Mouse (Mus musculus) heart, adult 2 months (tissue): ENCODE results near the gene Bcas3. TPM values are rescaled to one million over a fixed set of nuclear protein-coding genes. Genes with fewer than 3 reads are reported as not detected.

Experiments used
- DNase-seq, 2 experiments: peaks; one replicate each; pipeline ENCODE4 v3.0.0; 2021
- H3K27ac ChIP-seq: fragments of 200-600 bp; 2 replicates; pipeline ENCODE4 v1.8.1; 2022
- H3K27me3 ChIP-seq: fragments of 200-500 bp; 2 replicates; pipeline ENCODE4 v1.6.1; 2012; ENCODE audit warnings: mild to moderate bottlenecking, low read length, inconsistent platforms, mixed read lengths; ENCODE audit not compliant: control insufficient read depth, insufficient read depth
- H3K36me3 ChIP-seq: fragments of 200-500 bp; 2 replicates; pipeline ENCODE4 v1.6.1; 2012; ENCODE audit warnings: low read length, inconsistent platforms; ENCODE audit not compliant: control insufficient read depth, insufficient read depth
- H3K4me1 ChIP-seq: fragments of 200-500 bp; 2 replicates; pipeline ENCODE4 v1.6.1; 2011; ENCODE audit warnings: low read length; ENCODE audit not compliant: control insufficient read depth, insufficient read depth
- H3K4me3 ChIP-seq: fragments of 200-600 bp; 2 replicates; pipeline ENCODE4 v1.8.1; 2022
- H3K79me2 ChIP-seq: fragments of 200-500 bp; replicated peaks from 2 replicates; pipeline ENCODE4 v1.6.1; 2012; ENCODE audit warnings: mild to moderate bottlenecking, inconsistent platforms, low read length, moderate library complexity, mixed read lengths; ENCODE audit not compliant: control insufficient read depth, insufficient read depth
- H3K9ac ChIP-seq: fragments of 200-500 bp; 2 replicates; pipeline ENCODE4 v1.6.1; 2012; ENCODE audit warnings: low read depth, mild to moderate bottlenecking, control low read depth, inconsistent platforms, low read length, mixed read lengths
- CTCF ChIP-seq: fragments of 200-600 bp; IDR thresholded peaks from 2 replicates; pipeline ENCODE4 v1.8.1; 2022; ENCODE audit warnings: antibody characterized with exemption, mild to moderate bottlenecking, moderate library complexity
- EP300 ChIP-seq: fragments of 200-500 bp; IDR thresholded peaks from 2 replicates; pipeline ENCODE4 v1.6.1; 2011; ENCODE audit warnings: low read depth, low read length, control low read depth; ENCODE audit not compliant: insufficient read depth
- POLR2A ChIP-seq: fragments of 200-500 bp; IDR thresholded peaks from 2 replicates; pipeline ENCODE4 v1.6.1; 2011; ENCODE audit warnings: mild to moderate bottlenecking, low read depth, low read length, control low read depth; ENCODE audit not compliant: insufficient read depth
- WGBS: fragments of 180-500 bp; shearing (Covaris S2); methylation state at CpG from one replicate; pipeline ENCODE4 v1.1.7; 2018; 5-methylcytosine and 5-hydroxymethylcytosine counted together
- intact Hi-C: fragments of 180-260 bp; cut with DNase I; formaldehyde crosslinking; loops from one replicate; pipeline ENCODE4 v1.15.1; 2025
- polyA plus RNA-seq: library from polyadenylated mRNA; depleted of rRNA; stranded (reverse); fragments of >200 nt; gene quantifications from 2 replicates; pipeline ENCODE4 v1.2.3, GENCODE M21; 2012
- total RNA-seq, 2 experiments: library from RNA; stranded (reverse); gene quantifications; 2 replicates each; pipeline ENCODE4 v1.2.3; 2021

Gene Bcas3
- total and polyA plus RNA-seq, 3 experiments: 26.6 to 40.4 (median 36.0) TPM

DNA sequence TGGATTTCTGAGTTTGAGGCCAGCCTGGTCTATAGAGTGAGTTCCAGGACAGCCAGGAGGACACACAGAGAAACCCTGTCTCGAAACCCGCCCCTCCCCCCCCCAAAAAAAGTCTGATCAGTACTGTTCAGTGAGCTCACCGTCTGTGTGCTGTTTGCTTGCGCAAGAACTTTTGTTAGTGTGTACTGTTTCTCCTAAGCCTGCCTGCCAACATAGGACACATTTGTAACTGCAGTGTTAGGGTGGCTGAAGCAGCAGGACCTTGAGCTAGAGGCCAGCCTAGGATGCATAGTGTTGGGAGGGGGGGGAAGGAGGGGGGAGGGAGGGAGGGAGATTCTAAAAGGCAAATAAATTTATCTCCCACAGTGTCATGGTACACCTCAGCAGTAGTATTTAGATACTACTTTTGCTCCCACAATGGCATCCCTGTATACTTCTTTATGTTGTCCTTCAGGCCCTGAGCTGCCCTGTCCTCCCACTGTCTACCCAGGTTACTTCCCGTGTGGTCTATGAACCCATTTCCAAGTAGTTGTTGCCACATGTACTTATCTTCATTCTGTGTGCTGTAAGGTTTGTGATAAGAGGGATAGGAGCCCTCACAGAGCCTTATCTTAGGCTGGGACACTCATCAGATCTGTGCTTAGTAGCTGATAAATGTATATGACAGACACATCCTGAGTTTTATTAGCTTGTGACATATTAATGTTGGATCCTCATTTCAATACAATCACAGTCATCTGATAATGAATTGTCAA, 176.7 kb downstream of the Bcas3 start:
- H3K79me2 ChIP-seq: no peaks in the 10 kb centered on the region
- H3K9ac ChIP-seq: no peak overlapping the region
- H3K4me3 ChIP-seq: no peak overlapping the region
- DNase-seq: no peak
- H3K27me3 ChIP-seq: no peaks in the 10 kb centered on the region
- H3K36me3 ChIP-seq: no peaks in the 10 kb centered on the region; the same call in 1 of the 2 replicates
- no peak for TF ChIP-seq EP300
- WGBS: 81% methylated on average over 5 of the region's 5 CpGs
- peaks cover 14% of the 10 kb centered on the region for H3K4me1 ChIP-seq
- H3K27ac ChIP-seq: no peak overlapping the region
- intact Hi-C loops: no loop called here

DNA sequence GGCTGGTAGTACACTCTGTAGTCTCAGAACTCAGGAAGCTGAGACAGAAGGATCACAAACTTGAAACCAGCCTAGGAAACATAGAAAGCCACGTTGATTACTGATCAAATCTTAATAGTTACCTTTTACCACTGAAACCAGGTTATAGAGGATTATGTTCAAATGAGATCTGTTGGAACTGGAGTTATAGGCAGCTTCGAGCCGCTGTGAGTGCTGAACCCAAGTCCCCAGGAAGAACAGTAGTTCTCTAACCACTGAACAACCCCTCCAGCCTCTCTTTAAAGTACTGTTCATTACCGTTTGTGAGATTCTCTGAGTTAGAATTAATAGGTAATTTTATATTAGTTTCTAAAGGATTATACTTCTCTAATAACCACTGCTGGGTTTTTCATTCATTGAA, 188.0 kb downstream of the Bcas3 start:
- no peak overlapping the region for H3K27ac ChIP-seq
- no peak for DNase-seq
- H3K4me1 ChIP-seq: no peaks in the 10 kb centered on the region
- no peaks in the 10 kb centered on the region for H3K36me3 ChIP-seq
- H3K27me3 ChIP-seq: no peaks in the 10 kb centered on the region
- 87% methylated on average over 4 of the region's 4 CpGs for WGBS
- TF ChIP-seq POLR2A (no peak), CTCF (no peak), EP300 (no peak)
- H3K4me3 ChIP-seq: no peak overlapping the region
- H3K9ac ChIP-seq: no peak overlapping the region
- H3K79me2 ChIP-seq: no peaks in the 10 kb centered on the region
- intact Hi-C loops: no loop called here

DNA sequence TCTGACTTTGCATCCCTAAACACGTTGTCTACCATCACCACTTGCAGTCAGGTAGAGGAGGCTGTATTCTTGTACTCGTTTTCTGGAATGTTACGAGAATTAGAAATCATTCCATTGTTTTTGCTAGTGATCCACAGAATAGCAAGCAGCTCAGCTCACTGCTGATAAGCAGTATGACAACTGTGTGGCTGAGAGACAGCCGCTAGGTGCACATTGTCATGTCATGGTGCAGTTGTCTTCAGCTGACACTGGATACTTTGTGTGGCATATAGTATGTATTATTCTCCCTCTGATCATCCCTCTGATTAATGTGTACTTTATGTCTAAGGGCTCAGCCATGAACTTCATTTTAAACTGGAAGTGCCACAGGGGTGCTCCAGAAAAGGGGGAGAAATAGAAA, 190.3 kb downstream of the Bcas3 start:
- Histone ChIP-seq H3K79me2 (no peaks in the 10 kb centered on the region), H3K9ac (no peak overlapping the region), H3K4me3 (no peak overlapping the region), H3K36me3 (no peaks in the 10 kb centered on the region), H3K27ac (no peak overlapping the region), H3K27me3 (no peaks in the 10 kb centered on the region), H3K4me1 (no peaks in the 10 kb centered on the region)
- TF ChIP-seq EP300 (no peak), CTCF (no peak), POLR2A (no peak)
- intact Hi-C loops: no loop called here
- no peak for DNase-seq
- 82% methylated on average over 4 of the region's 4 CpGs for WGBS

DNA sequence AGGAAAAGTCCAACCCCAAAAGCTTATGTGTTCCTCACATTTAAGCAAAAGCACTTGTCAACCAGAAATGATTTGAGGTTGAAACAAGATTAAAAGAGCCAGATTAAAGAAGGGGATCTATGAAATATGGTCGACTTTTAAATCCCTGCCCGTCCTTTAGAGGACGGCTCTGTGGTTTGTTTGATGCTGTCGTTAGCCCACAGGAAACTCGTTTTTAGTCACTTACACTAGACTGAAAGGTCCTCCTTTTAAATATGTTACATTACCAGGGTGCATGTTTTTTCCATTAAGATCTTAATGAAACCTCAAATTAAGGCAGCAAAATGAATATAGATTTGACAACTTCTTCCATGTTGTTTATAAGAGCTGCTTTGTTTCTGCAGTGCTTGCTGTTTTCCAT, 192.6 kb downstream of the Bcas3 start:
- TF ChIP-seq CTCF: no peak
- TF ChIP-seq EP300: no peak
- no peak for TF ChIP-seq POLR2A
- H3K4me1 ChIP-seq: no peaks in the 10 kb centered on the region
- H3K36me3 ChIP-seq: no peaks in the 10 kb centered on the region
- no peak overlapping the region for H3K4me3 ChIP-seq
- no peak overlapping the region for H3K9ac ChIP-seq
- H3K27me3 ChIP-seq: no peaks in the 10 kb centered on the region
- intact Hi-C loops: no loop called here
- no peak overlapping the region for H3K27ac ChIP-seq
- no peaks in the 10 kb centered on the region for H3K79me2 ChIP-seq
- no peak for DNase-seq
- WGBS: 87% methylated on average over 5 of the region's 5 CpGs

DNA sequence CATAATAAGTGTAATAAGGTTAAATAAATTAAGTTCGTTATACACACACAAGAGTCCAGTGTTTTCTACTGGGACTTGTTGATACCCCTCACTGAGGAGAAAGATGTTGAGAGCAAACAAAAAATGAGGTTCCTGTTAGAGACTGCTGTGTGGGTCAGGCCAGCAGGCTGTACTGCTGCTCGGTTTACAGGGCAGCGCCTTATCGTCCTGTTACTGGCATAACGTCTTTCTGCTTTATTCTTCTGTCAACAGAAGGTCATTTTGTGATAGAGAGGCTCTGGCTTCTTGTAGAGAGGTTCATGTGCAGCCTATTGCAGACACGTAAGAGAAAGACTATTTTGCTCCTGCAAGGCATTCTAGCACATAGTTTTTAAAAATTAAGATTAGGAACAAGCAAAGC, 195.0 kb downstream of the Bcas3 start:
- H3K4me3 ChIP-seq: no peak overlapping the region
- WGBS: 46% methylated on average over 6 of the region's 6 CpGs
- no peaks in the 10 kb centered on the region for H3K36me3 ChIP-seq
- H3K27ac ChIP-seq: no peak overlapping the region
- TF ChIP-seq EP300 (no peak), CTCF (0 out of 2 replicates have a peak, but pooled peaks have one; percentile 19), POLR2A (no peak)
- H3K9ac ChIP-seq: no peak overlapping the region
- no peaks in the 10 kb centered on the region for H3K4me1 ChIP-seq
- H3K27me3 ChIP-seq: no peaks in the 10 kb centered on the region
- H3K79me2 ChIP-seq: no peaks in the 10 kb centered on the region
- DNase-seq: no peak
- intact Hi-C loops: no loop called here

GRCm38 (mm10) chr11:85549651-85550050, 196.7 kb downstream of the Bcas3 start:
- Histone ChIP-seq H3K4me3 (no peak overlapping the region), H3K36me3 (no peaks in the 10 kb centered on the region), H3K4me1 (no peaks in the 10 kb centered on the region), H3K27me3 (no peaks in the 10 kb centered on the region), H3K27ac (no peak overlapping the region), H3K9ac (no peak overlapping the region), H3K79me2 (no peaks in the 10 kb centered on the region)
- intact Hi-C loops: no loop called here
- TF ChIP-seq CTCF (no peak), EP300 (no peak), POLR2A (no peak)
- 91% methylated on average over 3 of the region's 3 CpGs for WGBS
- no peak for DNase-seq
